Mouse (Mus musculus): Measurements from ENCODE around the gene Me1.

DNA sequence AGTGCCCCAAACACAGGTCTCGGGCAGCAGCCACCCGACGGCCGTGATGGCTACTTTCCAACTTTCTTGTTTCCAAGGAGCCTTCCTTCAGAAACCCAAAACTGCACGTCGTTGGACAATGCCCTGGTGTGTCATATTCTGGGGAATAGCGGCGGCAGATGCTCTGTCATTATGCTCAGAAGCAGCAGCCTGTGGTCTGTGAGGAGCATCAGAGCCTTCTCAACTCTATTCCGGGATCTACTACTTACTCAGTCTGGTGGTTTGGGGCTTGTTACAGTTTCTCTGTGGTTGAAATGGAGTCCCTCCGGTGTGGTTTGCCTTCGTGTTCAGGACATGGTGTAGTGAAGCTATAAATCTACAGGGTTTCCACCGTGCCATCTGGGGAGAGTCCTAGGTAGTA is 71.7 kb downstream of the Me1 start:
- no peak for TF ChIP-seq CTCF (IDR thresholded peaks at IDR 0.05; ENCODE audit: low read depth)
- TF ChIP-seq EP300 (IDR thresholded peaks at IDR 0.05; ENCODE audit: low read depth) = no peak
